10 mouse cellular contexts compared by ENCODE assay signal in genomic region chr7:45102441-45102840, GRCm38 (mm10). TPM values are rescaled to one million over a fixed set of nuclear protein-coding genes. Genes with fewer than 3 reads are reported as not detected.
DNase-seq lines count a peak whose midpoint lies in the region; ATAC-seq and TF ChIP-seq lines count a peak whose summit lies in the region.
"Had no signal": no experiment of that assay in that cellular context is flagged by ENCODE, and none has a peak within 500 bp of the region (broad histone marks: within the 10 kb centered on the region; RNA-seq: fewer than 3 reads in every experiment).

No protein-coding gene starts in this region.

- no peak for TF ChIP-seq EP300 in liver, postnatal 0 days (IDR thresholded peaks at IDR 0.05; ENCODE audit: low read depth)

- WGBS in heart, embryonic 14.5 days = 83% methylated on average over 11 of the region's 11 CpGs
- WGBS in heart, embryonic 10.5 days = 81% methylated on average over 11 of the region's 11 CpGs
- 87% methylated on average over 11 of the region's 11 CpGs for WGBS in limb, embryonic 13.5 days
- WGBS in limb, embryonic 10.5 days = 91% methylated on average over 11 of the region's 11 CpGs
- 87% methylated on average over 11 of the region's 11 CpGs for WGBS in embryonic facial prominence, embryonic 14.5 days
- WGBS in liver, postnatal 0 days (ENCODE audit: insufficient replicate concordance) = 42% methylated on average over 11 of the region's 11 CpGs
- WGBS in forebrain, embryonic 14.5 days = 87% methylated on average over 11 of the region's 11 CpGs

- no peak for DNase-seq in heart, embryonic 10.5 days (ENCODE audit: low spot score)
- DNase-seq in limb, embryonic 10.5 days (ENCODE audit: low spot score) = no peak
- no peak for DNase-seq in embryonic facial prominence, embryonic 14.5 days (ENCODE audit: low spot score)
- no peak for DNase-seq in liver, postnatal 0 days
- DNase-seq in forebrain, embryonic 14.5 days (ENCODE audit: low spot score) = no peak
- DNase-seq in layer of hippocampus, adult 9-10 months (ENCODE audit: low spot score) = no peak
- DNase-seq: cerebellum, postnatal 36 days had no signal

- peak overlapping the region; percentile 72; the same call in 1 of the 2 replicates for H3K9ac ChIP-seq in heart, embryonic 14.5 days (ENCODE audit: low read length)
- no peak overlapping the region; the same call in 1 of the 2 replicates for H3K9ac ChIP-seq in limb, embryonic 13.5 days
- no peak overlapping the region for H3K9ac ChIP-seq in embryonic facial prominence, embryonic 14.5 days (ENCODE audit: low read depth, low read length)
- H3K9ac ChIP-seq in liver, postnatal 0 days (replicated peaks) = peak overlapping the region; percentile 70
- no peak overlapping the region for H3K9ac ChIP-seq in forebrain, embryonic 14.5 days (ENCODE audit: low read length)
- H3K9ac ChIP-seq: forebrain, embryonic 15.5 days had no signal

- no peak overlapping the region for H3K27ac ChIP-seq in heart, embryonic 14.5 days (replicated peaks in 1 of 2; ENCODE audit: control insufficient read depth in 1 of 2, insufficient read depth in 1 of 2, low read depth in 2 of 2, low read length in 2 of 2)
- H3K27ac ChIP-seq in heart, embryonic 10.5 days = no peak overlapping the region
- no peak overlapping the region for H3K27ac ChIP-seq in limb, embryonic 13.5 days
- no peak overlapping the region; the same call in 1 of the 2 replicates for H3K27ac ChIP-seq in limb, embryonic 10.5 days
- H3K27ac ChIP-seq in embryonic facial prominence, embryonic 14.5 days (replicated peaks; ENCODE audit: low read depth, low read length) = peak overlapping the region; percentile 96; the same call in 1 of the 2 replicates
- H3K27ac ChIP-seq in liver, postnatal 0 days (ENCODE audit: low read depth) = no peak overlapping the region
- no peak overlapping the region for H3K27ac ChIP-seq in forebrain, embryonic 14.5 days (ENCODE audit: low read depth, low read length)
- H3K27ac ChIP-seq: forebrain, embryonic 15.5 days had no signal

- H3K4me2 ChIP-seq in heart, embryonic 14.5 days (ENCODE audit: low read length) = peak overlapping the region; percentile 61
- peak overlapping the region; percentile 59 for H3K4me2 ChIP-seq in limb, embryonic 13.5 days (replicated peaks)
- peak overlapping the region; percentile 69 for H3K4me2 ChIP-seq in embryonic facial prominence, embryonic 14.5 days (ENCODE audit: low read depth, low read length)
- peak overlapping the region; percentile 75 for H3K4me2 ChIP-seq in liver, postnatal 0 days (ENCODE audit: low read depth, low read length)
- no peak overlapping the region for H3K4me2 ChIP-seq in forebrain, embryonic 14.5 days (ENCODE audit: low read length)
- H3K4me2 ChIP-seq: forebrain, embryonic 15.5 days had no signal

- no peak overlapping the region for H3K4me3 ChIP-seq in heart, embryonic 14.5 days (ENCODE audit: control insufficient read depth in 1 of 2, insufficient read depth in 1 of 2, low read depth in 1 of 2, low read length in 2 of 2)
- no peak overlapping the region for H3K4me3 ChIP-seq in heart, embryonic 10.5 days
- peak overlapping the region; percentile 34; the same call in 1 of the 2 replicates for H3K4me3 ChIP-seq in limb, embryonic 13.5 days
- H3K4me3 ChIP-seq in limb, embryonic 10.5 days = no peak overlapping the region
- peak overlapping the region; percentile 40 for H3K4me3 ChIP-seq in embryonic facial prominence, embryonic 14.5 days (ENCODE audit: low read depth, low read length)
- peak overlapping the region; percentile 53 for H3K4me3 ChIP-seq in liver, postnatal 0 days (ENCODE audit: low read depth, low read length)
- H3K4me3 ChIP-seq in forebrain, embryonic 14.5 days (ENCODE audit: low read depth, low read length) = no peak overlapping the region
- H3K4me3 ChIP-seq: forebrain, embryonic 15.5 days had no signal

- H3K4me1 ChIP-seq in heart, embryonic 14.5 days (ENCODE audit: control insufficient read depth in 2 of 2, insufficient read depth in 2 of 2, low read length in 2 of 2) = peaks cover 8 to 12% of the 10 kb centered on the region in 2 experiments
- peaks cover 20% of the 10 kb centered on the region for H3K4me1 ChIP-seq in heart, embryonic 10.5 days
- peaks cover 24% of the 10 kb centered on the region for H3K4me1 ChIP-seq in limb, embryonic 13.5 days
- peaks cover 31% of the 10 kb centered on the region for H3K4me1 ChIP-seq in limb, embryonic 10.5 days
- peaks cover 10% of the 10 kb centered on the region for H3K4me1 ChIP-seq in embryonic facial prominence, embryonic 14.5 days (ENCODE audit: control insufficient read depth, insufficient read depth, low read length)
- H3K4me1 ChIP-seq in liver, postnatal 0 days (ENCODE audit: insufficient read depth) = peaks cover 15% of the 10 kb centered on the region
- no peaks in the 10 kb centered on the region for H3K4me1 ChIP-seq in forebrain, embryonic 14.5 days (ENCODE audit: control insufficient read depth, insufficient read depth, low read length)
- H3K4me1 ChIP-seq: forebrain, embryonic 15.5 days had no signal

- no peak for ATAC-seq in heart, embryonic 14.5 days (ENCODE audit: insufficient number of reproducible peaks, insufficient read depth, low FRiP score, low read depth)
- ATAC-seq in limb, embryonic 13.5 days (ENCODE audit: low FRiP score, low read depth) = no peak
- ATAC-seq in embryonic facial prominence, embryonic 14.5 days (ENCODE audit: low read depth) = no peak
- ATAC-seq in liver, postnatal 0 days = no peak
- ATAC-seq in forebrain, embryonic 14.5 days = no peak
- ATAC-seq: forebrain, embryonic 15.5 days had no signal

- no peaks in the 10 kb centered on the region for H3K36me3 ChIP-seq in heart, embryonic 14.5 days (ENCODE audit: control insufficient read depth, insufficient read depth, low read length)
- H3K36me3 ChIP-seq in heart, embryonic 10.5 days = no peaks in the 10 kb centered on the region
- H3K36me3 ChIP-seq in limb, embryonic 13.5 days = peaks cover 10% of the 10 kb centered on the region
- H3K36me3 ChIP-seq in limb, embryonic 10.5 days = no peaks in the 10 kb centered on the region
- peaks cover 5% of the 10 kb centered on the region; the same call in 1 of the 2 replicates for H3K36me3 ChIP-seq in embryonic facial prominence, embryonic 14.5 days (ENCODE audit: control insufficient read depth, insufficient read depth, low read length)
- H3K36me3 ChIP-seq in liver, postnatal 0 days (replicated peaks; ENCODE audit: insufficient read depth, low read length) = no peaks in the 10 kb centered on the region
- no peaks in the 10 kb centered on the region for H3K36me3 ChIP-seq in forebrain, embryonic 14.5 days (ENCODE audit: control insufficient read depth, insufficient read depth, low read length)
- H3K36me3 ChIP-seq: forebrain, embryonic 15.5 days had no signal

- TF ChIP-seq CTCF in liver, postnatal 0 days (IDR thresholded peaks at IDR 0.05; ENCODE audit: low read depth) = no peak

- H3K27me3 ChIP-seq in heart, embryonic 14.5 days (ENCODE audit: control insufficient read depth, insufficient read depth, low read length) = no peaks in the 10 kb centered on the region
- no peaks in the 10 kb centered on the region for H3K27me3 ChIP-seq in heart, embryonic 10.5 days (ENCODE audit: insufficient read depth, poor library complexity, severe bottlenecking)
- H3K27me3 ChIP-seq in limb, embryonic 13.5 days = no peaks in the 10 kb centered on the region
- H3K27me3 ChIP-seq in limb, embryonic 10.5 days (ENCODE audit: low read depth, poor library complexity, severe bottlenecking) = no peaks in the 10 kb centered on the region
- no peaks in the 10 kb centered on the region for H3K27me3 ChIP-seq in embryonic facial prominence, embryonic 14.5 days (replicated peaks; ENCODE audit: control insufficient read depth, insufficient read depth, low read length)
- H3K27me3 ChIP-seq in liver, postnatal 0 days (ENCODE audit: insufficient read depth, low read length) = no peaks in the 10 kb centered on the region
- no peaks in the 10 kb centered on the region for H3K27me3 ChIP-seq in forebrain, embryonic 14.5 days (replicated peaks; ENCODE audit: control insufficient read depth, insufficient read depth, low read length)
- H3K27me3 ChIP-seq: forebrain, embryonic 15.5 days had no signal

- no peaks in the 10 kb centered on the region for H3K9me3 ChIP-seq in heart, embryonic 14.5 days (ENCODE audit: control insufficient read depth, low read length)
- H3K9me3 ChIP-seq in heart, embryonic 10.5 days = no peaks in the 10 kb centered on the region
- H3K9me3 ChIP-seq in limb, embryonic 13.5 days = no peaks in the 10 kb centered on the region
- H3K9me3 ChIP-seq in limb, embryonic 10.5 days (replicated peaks) = no peaks in the 10 kb centered on the region
- no peaks in the 10 kb centered on the region for H3K9me3 ChIP-seq in embryonic facial prominence, embryonic 14.5 days (ENCODE audit: control insufficient read depth, low read length)
- no peaks in the 10 kb centered on the region for H3K9me3 ChIP-seq in liver, postnatal 0 days (ENCODE audit: low read length)
- H3K9me3 ChIP-seq in forebrain, embryonic 14.5 days (replicated peaks; ENCODE audit: control insufficient read depth, low read length) = no peaks in the 10 kb centered on the region
- H3K9me3 ChIP-seq: forebrain, embryonic 15.5 days had no signal

RNA-seq across cellular contexts. Expression of gene Fcgrt, which starts 1.2 kb away (rescaled TPM):
- 50.5 and 53.8 TPM in 2 replicates for polyA plus RNA-seq in heart, embryonic 14.5 days (2014; fragmentation: Nextera tagmentation; extraction: Ambion mirVana)
- 7.8 and 10.2 TPM in 2 replicates for polyA plus RNA-seq in heart, embryonic 10.5 days (2016; fragmentation: Nextera tagmentation; extraction: Ambion mirVana)
- polyA plus RNA-seq in limb, embryonic 13.5 days (2015; fragmentation: Nextera tagmentation; extraction: Ambion mirVana) = 44.0 and 45.4 TPM in 2 replicates
- polyA plus RNA-seq in limb, embryonic 10.5 days (2016; fragmentation: Nextera tagmentation; extraction: Ambion mirVana) = 5.2 and 7.8 TPM in 2 replicates
- polyA plus RNA-seq in embryonic facial prominence, embryonic 14.5 days (2014; fragmentation: Nextera tagmentation; extraction: Ambion mirVana) = 120 and 129 TPM in 2 replicates
- polyA plus RNA-seq in liver, postnatal 0 days (2015; fragmentation: Nextera tagmentation; extraction: Ambion mirVana) = 150 and 154 TPM in 2 replicates
- 20.3 and 26.9 TPM in 2 replicates for polyA plus RNA-seq in forebrain, embryonic 14.5 days (2014; fragmentation: Nextera tagmentation; extraction: Ambion mirVana)

RNA-seq across cellular contexts. Expression of gene Rcn3, which starts 10.4 kb away (rescaled TPM):
- polyA plus RNA-seq in heart, embryonic 14.5 days (2014; fragmentation: Nextera tagmentation; extraction: Ambion mirVana) = 218 and 262 TPM in 2 replicates
- 270 and 314 TPM in 2 replicates for polyA plus RNA-seq in heart, embryonic 10.5 days (2016; fragmentation: Nextera tagmentation; extraction: Ambion mirVana)
- 462 and 483 TPM in 2 replicates for polyA plus RNA-seq in limb, embryonic 13.5 days (2015; fragmentation: Nextera tagmentation; extraction: Ambion mirVana)
- 175 and 210 TPM in 2 replicates for polyA plus RNA-seq in limb, embryonic 10.5 days (2016; fragmentation: Nextera tagmentation; extraction: Ambion mirVana)
- polyA plus RNA-seq in embryonic facial prominence, embryonic 14.5 days (2014; fragmentation: Nextera tagmentation; extraction: Ambion mirVana) = 587 and 592 TPM in 2 replicates
- 17.1 and 17.9 TPM in 2 replicates for polyA plus RNA-seq in liver, postnatal 0 days (2015; fragmentation: Nextera tagmentation; extraction: Ambion mirVana)
- 67.4 and 73.9 TPM in 2 replicates for polyA plus RNA-seq in forebrain, embryonic 14.5 days (2014; fragmentation: Nextera tagmentation; extraction: Ambion mirVana)

RNA-seq across cellular contexts. Expression of gene Rps11, which starts 21.8 kb away (rescaled TPM):
- 1,053 and 1,103 TPM in 2 replicates for polyA plus RNA-seq in heart, embryonic 14.5 days (2014; fragmentation: Nextera tagmentation; extraction: Ambion mirVana)
- polyA plus RNA-seq in heart, embryonic 10.5 days (2016; fragmentation: Nextera tagmentation; extraction: Ambion mirVana) = 1,266 and 1,534 TPM in 2 replicates
- polyA plus RNA-seq in limb, embryonic 13.5 days (2015; fragmentation: Nextera tagmentation; extraction: Ambion mirVana) = 1,512 and 1,535 TPM in 2 replicates
- 1,846 and 2,302 TPM in 2 replicates for polyA plus RNA-seq in limb, embryonic 10.5 days (2016; fragmentation: Nextera tagmentation; extraction: Ambion mirVana)
- polyA plus RNA-seq in embryonic facial prominence, embryonic 14.5 days (2014; fragmentation: Nextera tagmentation; extraction: Ambion mirVana) = 1,575 and 1,608 TPM in 2 replicates
- 681 and 696 TPM in 2 replicates for polyA plus RNA-seq in liver, postnatal 0 days (2015; fragmentation: Nextera tagmentation; extraction: Ambion mirVana)
- 981 and 1,280 TPM in 2 replicates for polyA plus RNA-seq in forebrain, embryonic 14.5 days (2014; fragmentation: Nextera tagmentation; extraction: Ambion mirVana)

RNA-seq across cellular contexts. Expression of gene Rpl13a, which starts 26.1 kb away (rescaled TPM):
- polyA plus RNA-seq in heart, embryonic 14.5 days (2014; fragmentation: Nextera tagmentation; extraction: Ambion mirVana) = 878 and 918 TPM in 2 replicates
- polyA plus RNA-seq in heart, embryonic 10.5 days (2016; fragmentation: Nextera tagmentation; extraction: Ambion mirVana) = 873 and 1,060 TPM in 2 replicates
- 1,305 and 1,326 TPM in 2 replicates for polyA plus RNA-seq in limb, embryonic 13.5 days (2015; fragmentation: Nextera tagmentation; extraction: Ambion mirVana)
- 1,210 and 1,327 TPM in 2 replicates for polyA plus RNA-seq in limb, embryonic 10.5 days (2016; fragmentation: Nextera tagmentation; extraction: Ambion mirVana)
- polyA plus RNA-seq in embryonic facial prominence, embryonic 14.5 days (2014; fragmentation: Nextera tagmentation; extraction: Ambion mirVana) = 1,594 and 1,619 TPM in 2 replicates
- polyA plus RNA-seq in liver, postnatal 0 days (2015; fragmentation: Nextera tagmentation; extraction: Ambion mirVana) = 938 and 993 TPM in 2 replicates
- polyA plus RNA-seq in forebrain, embryonic 14.5 days (2014; fragmentation: Nextera tagmentation; extraction: Ambion mirVana) = 1,037 and 1,253 TPM in 2 replicates

RNA-seq across cellular contexts. Expression of gene Gm45713, which starts 33.6 kb away (rescaled TPM):
- polyA plus RNA-seq in heart, embryonic 14.5 days (2014; fragmentation: Nextera tagmentation; extraction: Ambion mirVana) = 0.34 and 0.58 TPM in 2 replicates
- polyA plus RNA-seq in heart, embryonic 10.5 days (2016; fragmentation: Nextera tagmentation; extraction: Ambion mirVana) = 0.36 and 0.58 TPM in 2 replicates
- polyA plus RNA-seq in limb, embryonic 13.5 days (2015; fragmentation: Nextera tagmentation; extraction: Ambion mirVana) = 0.60 and 0.75 TPM in 2 replicates
- not detected in 2 replicates for polyA plus RNA-seq in limb, embryonic 10.5 days (2016; fragmentation: Nextera tagmentation; extraction: Ambion mirVana)
- 0.47 and 0.61 TPM in 2 replicates for polyA plus RNA-seq in embryonic facial prominence, embryonic 14.5 days (2014; fragmentation: Nextera tagmentation; extraction: Ambion mirVana)
- 0.27 and 0.70 TPM in 2 replicates for polyA plus RNA-seq in liver, postnatal 0 days (2015; fragmentation: Nextera tagmentation; extraction: Ambion mirVana)
- polyA plus RNA-seq in forebrain, embryonic 14.5 days (2014; fragmentation: Nextera tagmentation; extraction: Ambion mirVana) = 0.22 and 0.88 TPM in 2 replicates
- polyA plus RNA-seq: forebrain, embryonic 15.5 days had no signal

Comparison
In these comparisons a context has a peak if more than half of its experiments do, and no peak if none do; other contexts are left out.
1. H3K4me3 ChIP-seq: peak in limb, embryonic 13.5 days (single experiment), embryonic facial prominence, embryonic 14.5 days (single experiment) and liver, postnatal 0 days (single experiment); none in heart, embryonic 14.5 days (0 of 2), heart, embryonic 10.5 days (single experiment), limb, embryonic 10.5 days (single experiment) and forebrain, embryonic 14.5 days (single experiment).
2. H3K9ac ChIP-seq: peak in heart, embryonic 14.5 days (single experiment) and liver, postnatal 0 days (single experiment); none in limb, embryonic 13.5 days (single experiment), embryonic facial prominence, embryonic 14.5 days (single experiment) and forebrain, embryonic 14.5 days (single experiment).